Mouse (Mus musculus) kidney, embryonic 16.5 days (tissue): Measurements from ENCODE around the gene Esr1. TPM values are rescaled to one million over a fixed set of nuclear protein-coding genes. Genes with fewer than 3 reads are reported as not detected.
"Not testable (repeated sequence)": the region's sequence is repeated elsewhere in the genome, so short reads cannot be mapped to it uniquely, and the experiment has no call there.

Source experiments
- ATAC-seq: fragments of 200-750 bp; cut with Nextera tagmentation; 2 replicates; pipeline ENCODE4 v1.8.0; 2017; ENCODE audit warnings: moderate TSS enrichment; ENCODE audit not compliant: low FRiP score, low TSS enrichment
- H3K27ac ChIP-seq: fragments of 300-500 bp; sonication (generic); 2 replicates; pipeline ENCODE4 v1.5.1; 2014; ENCODE audit warnings: low read length
- H3K27me3 ChIP-seq: fragments of 300-500 bp; sonication (generic); 2 replicates; pipeline ENCODE4 v1.6.1; 2014; ENCODE audit warnings: low read length, control low read depth, mixed read lengths; ENCODE audit not compliant: insufficient read depth
- H3K36me3 ChIP-seq: fragments of 300-500 bp; sonication (generic); 2 replicates; pipeline ENCODE4 v1.6.1; 2014; ENCODE audit warnings: low read length, control low read depth, mixed read lengths; ENCODE audit not compliant: insufficient read depth
- H3K4me1 ChIP-seq: fragments of 300-500 bp; sonication (generic); 2 replicates; pipeline ENCODE4 v1.6.1; 2014; ENCODE audit warnings: low read length, control low read depth, mixed read lengths; ENCODE audit not compliant: insufficient read depth
- H3K4me2 ChIP-seq: fragments of 300-500 bp; sonication (generic); replicated peaks from 2 replicates; pipeline ENCODE4 v1.6.1; 2014; ENCODE audit warnings: low read depth, low read length
- H3K4me3 ChIP-seq: fragments of 300-500 bp; sonication (generic); 2 replicates; pipeline ENCODE4 v1.5.1; 2014; ENCODE audit warnings: mild to moderate bottlenecking, low read length
- H3K9ac ChIP-seq: fragments of 300-500 bp; sonication (generic); replicated peaks from 2 replicates; pipeline ENCODE4 v1.6.1; 2014; ENCODE audit warnings: low read length
- H3K9me3 ChIP-seq: fragments of 300-500 bp; sonication (generic); 2 replicates; pipeline ENCODE4 v1.6.1; 2016; ENCODE audit warnings: low read length, control low read depth
- WGBS: fragments of 180-500 bp; shearing (Covaris S2); extraction: QIAGEN DNeasy Blood & Tissue Kit; methylation state at CpG from one replicate; pipeline ENCODE4 v1.1.7; 2014; 5-methylcytosine and 5-hydroxymethylcytosine counted together
- polyA plus RNA-seq: library from polyadenylated mRNA; unstranded; fragments of >200 nt; fragmentation: Nextera tagmentation; extraction: Ambion mirVana; gene quantifications from 2 replicates; pipeline ENCODE4 v1.2.1, GENCODE M21; 2015

Gene Esr1
- polyA plus RNA-seq, 1 experiment from 2014 or later = 2.5 TPM

DNA sequence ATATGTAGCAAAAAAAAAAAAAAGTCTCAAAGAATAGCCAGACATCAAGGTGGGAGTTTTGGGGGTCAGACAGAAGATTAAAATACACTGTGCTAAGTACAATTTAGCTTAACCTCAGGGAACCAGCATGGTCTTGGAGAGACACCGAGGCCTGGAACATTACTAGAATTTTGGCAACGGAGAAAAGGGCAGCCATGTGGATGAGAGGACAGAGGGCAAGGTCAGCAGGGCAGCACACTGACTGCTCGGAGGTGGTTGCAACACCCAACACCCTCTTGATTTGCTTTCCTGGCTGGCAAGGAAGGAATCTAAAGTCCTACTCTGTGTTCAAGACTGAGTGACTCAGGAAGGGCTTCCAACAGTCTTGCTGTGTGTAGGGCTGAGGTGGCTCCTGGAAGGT is 60.5 kb downstream of the Esr1 start:
- no peaks in the 10 kb centered on the region for H3K9me3 ChIP-seq
- 59% methylated on average over 3 of the region's 3 CpGs for WGBS
- H3K4me2 ChIP-seq = no peak overlapping the region
- no peak overlapping the region for H3K27ac ChIP-seq
- H3K27me3 ChIP-seq = no peaks in the 10 kb centered on the region
- H3K36me3 ChIP-seq = no peaks in the 10 kb centered on the region
- no peak for ATAC-seq
- no peak overlapping the region for H3K4me3 ChIP-seq
- no peak overlapping the region for H3K9ac ChIP-seq
- no peaks in the 10 kb centered on the region for H3K4me1 ChIP-seq

DNA sequence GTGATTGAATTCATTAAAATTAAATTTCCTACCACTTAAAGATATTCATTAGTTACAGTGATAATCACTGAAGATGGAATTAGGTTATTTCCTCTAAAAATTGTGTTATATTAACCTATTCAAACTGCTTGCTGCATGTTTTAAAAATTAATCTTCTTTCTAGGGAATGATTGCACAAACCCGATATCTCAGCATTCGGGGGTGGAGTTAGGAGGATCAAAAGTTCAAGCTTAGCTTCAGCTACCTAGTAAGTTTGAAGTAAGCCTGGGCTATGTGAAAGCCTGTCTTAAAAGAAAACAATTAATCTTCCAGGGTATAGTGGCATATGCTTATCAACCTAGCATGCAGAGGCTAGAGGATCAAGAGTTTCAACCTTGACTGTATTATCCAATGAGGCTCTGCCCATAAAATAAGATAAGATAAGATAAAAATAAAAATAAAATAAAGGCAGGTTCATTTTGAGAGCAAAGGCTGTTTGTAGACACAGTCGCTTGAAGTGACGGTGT is 62.0 kb downstream of the Esr1 start:
- no peaks in the 10 kb centered on the region for H3K4me1 ChIP-seq
- WGBS = 81% methylated on average over 4 of the region's 4 CpGs
- H3K4me3 ChIP-seq = no peak overlapping the region
- H3K9ac ChIP-seq = no peak overlapping the region
- ATAC-seq = no peak
- H3K36me3 ChIP-seq = no peaks in the 10 kb centered on the region
- no peak overlapping the region for H3K4me2 ChIP-seq
- H3K27ac ChIP-seq = no peak overlapping the region
- no peaks in the 10 kb centered on the region for H3K9me3 ChIP-seq
- H3K27me3 ChIP-seq = no peaks in the 10 kb centered on the region

DNA sequence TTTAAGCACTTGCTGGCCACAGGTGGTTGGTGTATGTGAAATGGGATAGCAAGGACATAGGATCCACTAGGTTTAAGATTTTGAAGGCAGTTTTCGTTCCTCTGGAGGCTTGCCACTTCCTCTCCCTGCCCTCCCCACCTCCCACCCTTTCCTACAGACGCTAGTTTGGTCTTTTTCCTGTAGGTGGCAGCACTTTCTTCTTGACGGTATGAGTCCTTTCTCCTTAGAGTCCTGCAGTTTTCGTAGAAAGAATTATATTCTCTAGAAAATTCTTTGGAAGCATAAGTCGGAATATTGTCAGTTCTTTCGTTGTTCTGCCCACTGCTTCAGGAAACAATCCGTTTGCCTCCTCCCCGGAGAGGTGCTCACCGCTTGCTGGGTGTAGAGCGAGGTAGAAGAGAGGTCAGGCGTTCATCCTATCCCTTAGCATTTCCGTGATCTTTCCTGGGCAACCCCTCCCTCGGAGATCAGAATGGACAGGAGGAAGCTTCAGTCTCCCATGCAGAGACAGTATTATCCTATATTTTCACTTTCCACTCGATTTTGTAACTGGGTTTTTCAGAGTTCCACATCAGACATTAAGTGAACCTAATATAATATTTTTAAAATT is 63.7 kb downstream of the Esr1 start:
- peak; percentile 80; the same call in 1 of the 2 replicates for ATAC-seq
- H3K27ac ChIP-seq, H3K36me3 ChIP-seq, H3K9ac ChIP-seq, H3K27me3 ChIP-seq, H3K4me1 ChIP-seq, H3K9me3 ChIP-seq: not testable (repeated sequence)
- Histone ChIP-seq H3K4me3 (peak overlapping the region; percentile 21; the same call in 1 of the 2 replicates), H3K4me2 (peak overlapping the region; percentile 43)
- WGBS = 15% methylated on average over 14 of the region's 14 CpGs

DNA sequence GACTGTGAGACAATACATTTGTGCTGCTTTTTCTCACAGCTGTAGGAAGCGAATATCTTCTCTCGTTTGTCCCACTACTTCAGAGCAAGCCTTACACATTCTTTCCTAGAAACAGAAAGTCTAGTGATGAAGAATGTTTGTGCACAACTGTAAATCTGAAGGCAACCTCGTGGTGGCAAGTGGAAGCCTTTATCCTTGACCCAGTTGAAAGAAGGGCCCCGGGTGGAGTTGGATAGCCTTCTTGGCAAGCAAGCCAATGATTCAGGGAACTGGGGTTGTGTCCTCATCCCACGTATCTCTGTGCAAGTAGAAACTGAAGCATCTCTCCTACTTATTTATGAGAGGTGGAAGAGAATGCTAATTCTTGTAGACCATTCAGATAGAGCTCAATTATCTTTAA is 71.7 kb downstream of the Esr1 start:
- Histone ChIP-seq H3K9ac (no peak overlapping the region), H3K36me3 (no peaks in the 10 kb centered on the region), H3K27me3 (no peaks in the 10 kb centered on the region), H3K4me1 (no peaks in the 10 kb centered on the region), H3K4me3 (no peak overlapping the region), H3K9me3 (no peaks in the 10 kb centered on the region), H3K27ac (no peak overlapping the region), H3K4me2 (no peak overlapping the region)
- no peak for ATAC-seq
- 75% methylated on average over 5 of the region's 5 CpGs for WGBS

DNA sequence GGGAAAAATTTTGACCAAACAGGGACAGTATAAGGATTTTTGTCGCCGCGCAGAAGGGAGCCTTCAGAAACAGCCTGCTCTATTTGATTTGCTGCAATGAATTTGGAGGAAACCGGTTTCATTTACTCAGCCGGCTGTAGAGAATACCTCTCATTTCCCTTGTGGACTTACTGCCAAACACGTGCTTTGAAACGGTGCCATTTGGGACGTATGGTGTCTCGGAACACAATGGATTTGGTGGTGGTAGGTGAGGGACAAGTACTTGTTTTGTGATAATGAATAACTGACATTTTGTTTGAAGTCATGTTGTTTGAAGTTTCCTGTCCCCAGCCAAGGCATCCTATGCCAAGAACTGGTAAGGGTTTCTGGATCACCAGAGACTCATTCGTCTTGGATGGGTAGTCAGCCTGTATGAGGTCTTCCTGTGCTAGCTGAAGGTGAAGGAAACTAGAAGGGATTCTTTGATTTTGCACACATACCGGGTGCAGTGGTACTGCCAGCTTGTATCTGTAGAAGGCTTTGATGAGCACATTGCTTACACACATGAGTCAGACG is 72.4 kb downstream of the Esr1 start:
- WGBS = 89% methylated on average over 12 of the region's 12 CpGs
- H3K27me3 ChIP-seq = no peaks in the 10 kb centered on the region
- H3K4me1 ChIP-seq = no peaks in the 10 kb centered on the region
- H3K27ac ChIP-seq = no peak overlapping the region
- H3K9ac ChIP-seq = no peak overlapping the region
- H3K4me3 ChIP-seq = no peak overlapping the region
- no peaks in the 10 kb centered on the region for H3K9me3 ChIP-seq
- no peak overlapping the region for H3K4me2 ChIP-seq
- H3K36me3 ChIP-seq = no peaks in the 10 kb centered on the region
- ATAC-seq = no peak

DNA sequence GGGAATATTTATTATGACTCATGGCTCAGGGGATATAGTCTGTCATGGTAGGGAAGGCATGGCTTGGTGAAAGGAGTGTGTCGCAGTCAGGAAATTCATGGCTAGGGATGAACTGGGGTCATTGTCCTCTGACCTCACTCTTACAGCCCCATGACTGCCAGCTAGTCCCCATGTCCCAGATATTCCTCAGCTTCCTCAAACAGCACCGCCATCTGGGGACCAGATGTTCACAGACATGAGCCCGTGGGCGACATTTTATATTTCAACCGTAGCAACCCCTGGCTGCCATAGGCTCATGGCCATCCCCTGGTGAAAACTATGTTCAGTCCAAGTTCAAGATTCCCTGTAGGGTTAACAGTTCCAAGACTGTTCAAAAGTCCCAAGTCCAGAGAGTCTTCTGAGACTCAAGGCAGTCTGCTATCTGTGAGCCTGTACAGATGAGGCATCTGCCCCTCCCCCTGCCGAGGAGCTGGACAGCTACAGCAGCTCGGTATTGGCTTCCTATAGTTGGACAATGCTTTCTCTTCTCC is 83.0 kb downstream of the Esr1 start:
- 74% methylated on average over 7 of the region's 7 CpGs for WGBS
- ATAC-seq = no peak
- Histone ChIP-seq H3K4me1 (no peaks in the 10 kb centered on the region), H3K4me3 (no peak overlapping the region), H3K4me2 (no peak overlapping the region), H3K36me3 (no peaks in the 10 kb centered on the region), H3K27me3 (no peaks in the 10 kb centered on the region), H3K9me3 (0 out of 2 replicates have a peak, but pooled peaks cover 3% of the 10 kb centered on the region), H3K27ac (no peak overlapping the region), H3K9ac (no peak overlapping the region)

DNA sequence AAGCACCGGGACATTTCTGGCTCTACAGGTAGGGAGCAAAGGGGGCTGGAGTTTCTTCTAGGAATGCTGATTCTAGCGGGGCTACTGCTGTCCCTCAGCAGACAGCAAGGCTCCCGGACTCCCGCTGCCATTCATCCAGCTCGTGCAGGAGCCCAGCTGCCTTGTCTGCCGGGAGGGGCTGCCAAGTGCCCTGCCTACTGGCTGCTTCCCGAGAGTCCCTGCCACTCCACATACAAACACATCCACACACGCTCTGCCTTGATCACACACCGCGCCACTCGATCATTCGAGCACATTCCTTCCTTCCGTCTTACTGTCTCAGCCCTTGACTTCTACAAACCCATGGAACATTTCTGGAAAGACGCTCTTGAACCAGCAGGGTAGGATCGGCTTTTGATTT is 98.5 kb downstream of the Esr1 start:
- peak overlapping the region; percentile 46 for H3K4me3 ChIP-seq
- no peaks in the 10 kb centered on the region for H3K9me3 ChIP-seq
- peaks cover 27% of the 10 kb centered on the region for H3K27me3 ChIP-seq
- H3K4me2 ChIP-seq = peak overlapping the region; percentile 68
- H3K4me1 ChIP-seq = peaks cover 10% of the 10 kb centered on the region
- H3K9ac ChIP-seq = peak overlapping the region; percentile 56; the same call in 1 of the 2 replicates
- WGBS = 3% methylated on average over 15 of the region's 15 CpGs
- H3K27ac ChIP-seq = no peak overlapping the region
- no peaks in the 10 kb centered on the region for H3K36me3 ChIP-seq
- no peak for ATAC-seq

DNA sequence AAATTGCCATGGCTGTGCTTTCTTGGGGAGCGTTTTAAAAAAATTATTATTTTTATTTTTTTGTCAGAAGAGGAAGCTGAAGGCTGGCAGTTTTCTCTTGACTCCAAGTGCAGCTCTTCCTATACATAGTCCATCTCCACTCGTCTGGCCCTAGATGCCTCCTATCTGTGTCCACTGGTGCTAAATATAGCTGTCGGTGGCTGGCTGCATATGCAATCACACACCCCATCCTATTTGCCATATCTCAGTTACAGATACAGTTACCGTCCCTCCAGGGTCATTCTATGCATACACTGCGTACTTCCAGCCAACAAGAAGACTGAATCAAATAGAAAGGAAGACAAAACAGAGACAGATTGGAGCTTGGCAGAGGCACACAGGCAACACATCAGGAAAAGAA is 100.0 kb downstream of the Esr1 start:
- Histone ChIP-seq H3K9ac (no peak overlapping the region), H3K4me1 (peaks cover 10% of the 10 kb centered on the region), H3K27ac (no peak overlapping the region), H3K4me3 (no peak overlapping the region; the same call in 1 of the 2 replicates), H3K4me2 (no peak overlapping the region; the same call in 1 of the 2 replicates), H3K9me3 (no peaks in the 10 kb centered on the region), H3K36me3 (no peaks in the 10 kb centered on the region), H3K27me3 (peaks cover 27% of the 10 kb centered on the region)
- 45% methylated on average over 5 of the region's 5 CpGs for WGBS
- ATAC-seq = no peak

DNA sequence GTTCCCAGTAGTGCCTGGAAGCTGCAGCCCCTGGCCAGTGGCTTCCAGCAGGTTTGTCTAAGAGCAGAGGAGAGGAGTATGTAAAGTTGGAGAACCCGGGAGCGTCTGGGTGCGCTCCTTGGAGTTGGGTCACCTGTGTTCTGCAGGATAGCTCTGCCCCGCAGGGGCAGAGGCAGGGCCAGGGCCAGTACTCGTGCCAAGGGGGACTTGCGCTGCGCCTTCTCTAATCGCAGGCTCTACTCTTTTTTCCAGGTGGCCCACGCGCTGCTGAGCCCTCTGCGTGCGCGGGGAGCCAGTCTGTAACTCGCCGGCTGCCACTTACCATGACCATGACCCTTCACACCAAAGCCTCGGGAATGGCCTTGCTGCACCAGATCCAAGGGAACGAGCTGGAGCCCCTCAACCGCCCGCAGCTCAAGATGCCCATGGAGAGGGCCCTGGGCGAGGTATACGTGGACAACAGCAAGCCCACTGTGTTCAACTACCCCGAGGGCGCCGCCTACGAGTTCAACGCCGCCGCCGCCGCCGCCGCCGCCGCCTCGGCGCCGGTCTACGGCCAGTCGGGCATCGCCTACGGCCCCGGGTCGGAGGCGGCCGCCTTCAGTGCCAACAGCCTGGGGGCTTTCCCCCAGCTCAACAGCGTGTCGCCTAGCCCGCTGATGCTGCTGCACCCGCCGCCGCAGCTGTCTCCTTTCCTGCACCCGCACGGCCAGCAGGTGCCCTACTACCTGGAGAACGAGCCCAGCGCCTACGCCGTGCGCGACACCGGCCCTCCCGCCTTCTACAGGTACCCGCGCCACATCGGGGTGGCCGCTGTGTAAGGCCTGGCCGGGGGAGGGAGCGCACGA is 100.9 kb downstream of the Esr1 start:
- WGBS = 1% methylated on average over 67 of the region's 68 CpGs
- Histone ChIP-seq H3K27ac (no peak overlapping the region), H3K9me3 (no peaks in the 10 kb centered on the region), H3K36me3 (no peaks in the 10 kb centered on the region), H3K27me3 (peaks cover 27% of the 10 kb centered on the region), H3K4me3 (peak overlapping the region; percentile 57), H3K9ac (peak overlapping the region; percentile 28), H3K4me1 (peaks cover 10% of the 10 kb centered on the region), H3K4me2 (peak overlapping the region; percentile 92)
- ATAC-seq = peak; percentile 74
